Mouse (Mus musculus) limb, embryonic 14.5 days (tissue): ENCODE measurements at regions not wholly inside any gene's neighbourhood (a gene's known extent, or its start where the extent isn't known, plus 50 kb on each side); places are given as distances from the start of the nearest gene placed in this dataset.

Experiments used
- ATAC-seq: fragments of 200-750 bp; cut with Nextera tagmentation; 2 replicates; pipeline ENCODE4 v1.8.0; 2017; ENCODE audit warnings: low read depth, moderate number of reproducible peaks, moderate TSS enrichment; ENCODE audit not compliant: low FRiP score
- DNase-seq: peaks from one replicate; pipeline ENCODE4 v3.0.0-alpha.2; 2015; ENCODE audit warnings: low spot score
- H3K27ac ChIP-seq: fragments of 300-500 bp; sonication (generic); replicated peaks from 2 replicates; pipeline ENCODE4 v1.5.1; 2014; ENCODE audit warnings: low read depth, mild to moderate bottlenecking, low read length, moderate library complexity, mixed read lengths
- H3K27me3 ChIP-seq: fragments of 300-500 bp; sonication (generic); 2 replicates; pipeline ENCODE4 v1.6.1; 2014; ENCODE audit warnings: low read length, mixed read lengths; ENCODE audit not compliant: control insufficient read depth, insufficient read depth
- H3K36me3 ChIP-seq: fragments of 300-500 bp; sonication (generic); 2 replicates; pipeline ENCODE4 v1.6.1; 2014; ENCODE audit warnings: mild to moderate bottlenecking, low read length, moderate library complexity, mixed read lengths; ENCODE audit not compliant: control insufficient read depth, insufficient read depth
- H3K4me1 ChIP-seq: fragments of 300-500 bp; sonication (generic); 2 replicates; pipeline ENCODE4 v1.6.1; 2014; ENCODE audit warnings: antibody characterized with exemption, low read length, mixed read lengths; ENCODE audit not compliant: control insufficient read depth, insufficient read depth
- H3K4me2 ChIP-seq: fragments of 300-500 bp; sonication (generic); replicated peaks from 2 replicates; pipeline ENCODE4 v1.6.1; 2014; ENCODE audit warnings: low read depth, mild to moderate bottlenecking, low read length, moderate library complexity; ENCODE audit not compliant: severe bottlenecking
- H3K4me3 ChIP-seq: fragments of 300-500 bp; sonication (generic); replicated peaks from 2 replicates; pipeline ENCODE4 v1.5.1; 2014; ENCODE audit warnings: low read length
- H3K9ac ChIP-seq: fragments of 300-500 bp; sonication (generic); 2 replicates; pipeline ENCODE4 v1.6.1; 2014; ENCODE audit warnings: mild to moderate bottlenecking, low read depth, low read length, moderate library complexity; ENCODE audit not compliant: severe bottlenecking
- H3K9me3 ChIP-seq: fragments of 300-500 bp; sonication (generic); 2 replicates; pipeline ENCODE4 v1.6.1; 2016; ENCODE audit warnings: low read length; ENCODE audit not compliant: control insufficient read depth
- POLR2A ChIP-seq: fragments of 200-500 bp; IDR thresholded peaks from 2 replicates; pipeline ENCODE4 v1.8.0; 2012; ENCODE audit warnings: inconsistent platforms, mild to moderate bottlenecking, moderate library complexity, borderline replicate concordance; ENCODE audit not compliant: insufficient read depth, insufficient read length; ENCODE audit errors: extremely low read depth
- WGBS: fragments of 180-500 bp; shearing (Covaris S2); extraction: QIAGEN DNeasy Blood & Tissue Kit; methylation state at CpG from one replicate; pipeline ENCODE4 v1.1.7; 2014; 5-methylcytosine and 5-hydroxymethylcytosine counted together

- H3K36me3 ChIP-seq: no peaks in the 10 kb centered on the region
- H3K27me3 ChIP-seq: no peaks in the 10 kb centered on the region
- DNase-seq: no peak
- H3K4me3 ChIP-seq: no peak overlapping the region
- no peak overlapping the region for H3K9ac ChIP-seq
- no peaks in the 10 kb centered on the region for H3K4me1 ChIP-seq
- no peaks in the 10 kb centered on the region for H3K9me3 ChIP-seq
- no peak for TF ChIP-seq POLR2A
- 79% methylated on average over 21 of the region's 21 CpGs for WGBS
- no peak overlapping the region for H3K27ac ChIP-seq
- H3K4me2 ChIP-seq: no peak overlapping the region
- no peak for ATAC-seq
Measured at GRCm38 (mm10) chr1:184614699-184615415, 117.6 kb downstream of the Hlx start.

GRCm38 (mm10) chr1:184612880-184613279 is 119.5 kb downstream of the Hlx start:
- ATAC-seq (no peak), DNase-seq (no peak)
- Histone ChIP-seq H3K9me3 (no peaks in the 10 kb centered on the region), H3K27ac (no peak overlapping the region), H3K36me3 (no peaks in the 10 kb centered on the region), H3K4me3 (no peak overlapping the region), H3K9ac (no peak overlapping the region), H3K4me1 (peaks cover 9% of the 10 kb centered on the region; the same call in 1 of the 2 replicates), H3K27me3 (no peaks in the 10 kb centered on the region), H3K4me2 (no peak overlapping the region)
- WGBS: 76% methylated on average over 4 of the region's 4 CpGs
- TF ChIP-seq POLR2A: no peak

- H3K27ac ChIP-seq: no peak overlapping the region
- WGBS: 40% methylated on average over 5 of the region's 5 CpGs
- H3K4me2 ChIP-seq: no peak overlapping the region
- H3K9me3 ChIP-seq: no peaks in the 10 kb centered on the region
- no peaks in the 10 kb centered on the region for H3K36me3 ChIP-seq
- ATAC-seq: peak; percentile 62; the same call in 1 of the 2 replicates
- no peak for TF ChIP-seq POLR2A
- H3K9ac ChIP-seq: no peak overlapping the region
- H3K27me3 ChIP-seq: no peaks in the 10 kb centered on the region
- no peak overlapping the region for H3K4me3 ChIP-seq
- H3K4me1 ChIP-seq: peaks cover 17% of the 10 kb centered on the region; the same call in 1 of the 2 replicates
- DNase-seq: no peak
Measured at GRCm38 (mm10) chr1:184608938-184609337, 123.5 kb downstream of the Hlx start.

DNA sequence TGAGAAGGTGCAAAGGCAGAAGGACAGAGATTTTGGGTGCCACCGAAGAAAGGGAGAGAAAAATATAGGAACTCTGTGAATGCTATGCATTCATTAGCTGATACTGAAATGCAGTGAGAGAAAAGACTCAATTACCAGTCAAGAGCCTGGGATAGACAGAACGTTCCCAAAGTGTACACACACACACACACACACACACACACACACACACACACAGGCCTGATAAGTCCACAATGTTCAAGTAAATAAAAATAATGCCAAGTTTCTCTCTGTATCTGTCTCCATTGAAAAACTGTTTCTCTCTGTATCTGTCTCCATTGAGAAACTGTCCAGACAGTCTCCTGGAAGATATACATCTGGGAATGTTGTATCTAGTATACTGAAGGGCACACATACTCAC is 124.1 kb downstream of the Hlx start:
- Histone ChIP-seq H3K9me3 (no peaks in the 10 kb centered on the region), H3K36me3 (no peaks in the 10 kb centered on the region), H3K4me2 (no peak overlapping the region), H3K27ac (no peak overlapping the region), H3K4me3 (no peak overlapping the region), H3K9ac (no peak overlapping the region), H3K4me1 (peaks cover 17% of the 10 kb centered on the region; the same call in 1 of the 2 replicates), H3K27me3 (no peaks in the 10 kb centered on the region)
- no peak for TF ChIP-seq POLR2A
- WGBS: 81% methylated on average over 2 of the region's 2 CpGs
- DNase-seq (no peak), ATAC-seq (no peak)

DNA sequence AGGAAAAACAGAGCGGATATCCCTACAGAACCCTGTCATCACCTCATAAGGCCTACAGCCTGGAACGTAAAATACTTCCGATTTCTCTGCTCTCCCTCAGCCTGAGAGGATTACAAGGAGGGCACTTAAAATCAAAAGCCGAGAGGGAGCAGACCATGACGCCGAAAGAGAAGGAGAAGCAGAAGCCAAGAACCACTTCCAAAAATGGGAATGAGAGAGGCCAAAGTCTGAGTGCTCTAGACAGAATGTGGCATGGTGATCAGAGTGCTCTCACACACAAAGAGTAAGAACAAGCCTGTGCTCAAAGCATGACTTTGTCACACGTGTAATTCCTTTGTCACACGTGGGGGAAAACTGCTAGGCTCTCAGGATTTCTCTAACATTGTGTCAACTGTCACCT is 125.9 kb downstream of the Hlx start:
- TF ChIP-seq POLR2A: no peak
- Histone ChIP-seq H3K27ac (no peak overlapping the region), H3K4me2 (no peak overlapping the region), H3K4me1 (peaks cover 17% of the 10 kb centered on the region; the same call in 1 of the 2 replicates), H3K9me3 (no peaks in the 10 kb centered on the region), H3K36me3 (no peaks in the 10 kb centered on the region), H3K9ac (no peak overlapping the region), H3K27me3 (no peaks in the 10 kb centered on the region), H3K4me3 (no peak overlapping the region)
- ATAC-seq: no peak
- no peak for DNase-seq
- WGBS: 69% methylated on average over 8 of the region's 8 CpGs
